Mouse (Mus musculus): ENCODE measurements around the gene Efemp1.

DNA sequence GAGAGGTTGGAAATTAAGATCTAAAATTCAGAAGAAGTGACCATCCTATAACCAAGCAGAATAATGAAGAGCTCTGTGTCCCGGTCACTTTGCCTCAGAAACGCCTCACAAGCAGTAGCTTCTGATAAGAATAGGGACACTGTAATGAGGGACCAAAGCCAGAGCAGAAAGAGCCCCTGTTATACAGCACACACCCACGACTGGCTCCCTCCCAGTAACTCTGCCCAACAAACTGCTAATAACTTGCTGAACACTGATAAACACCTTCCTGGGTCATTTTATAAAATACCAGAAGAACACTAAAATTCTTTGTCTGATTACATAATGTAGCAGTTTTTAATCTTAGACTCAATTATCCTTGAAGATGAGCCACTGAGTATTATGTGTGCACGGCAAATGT is 30.1 kb downstream of the Efemp1 start:
- TF ChIP-seq POLR2A (IDR thresholded peaks at IDR 0.05; ENCODE audit: low read depth, low read length), result no peak
- TF ChIP-seq CTCF (IDR thresholded peaks at IDR 0.05; ENCODE audit: extremely low read depth, insufficient read length, insufficient replicate concordance, low read depth, low read length), result no peak
